Mouse (Mus musculus) cerebellum, adult 2 months (tissue): ENCODE results near the gene Aldh1a2.

Experiments
- CTCF ChIP-seq: fragments of 200-500 bp; IDR thresholded peaks from 2 replicates; pipeline ENCODE4 v1.5.1; 2011; ENCODE audit warnings: low read depth, mild to moderate bottlenecking, control low read depth, low read length, moderate library complexity, borderline replicate concordance; ENCODE audit not compliant: insufficient read depth
- POLR2A ChIP-seq: fragments of 200-500 bp; IDR thresholded peaks from 2 replicates; pipeline ENCODE4 v1.6.1; 2011; ENCODE audit warnings: low read length, control low read depth, borderline replicate concordance; ENCODE audit not compliant: insufficient read depth

GRCm38 (mm10) chr9:71179964-71180700 lies 35.5 kb upstream of the Aldh1a2 start:
- TF ChIP-seq POLR2A = no peak
- no peak for TF ChIP-seq CTCF
